Mouse (Mus musculus) heart, embryonic 12.5 days (tissue): Measurements from ENCODE around the gene Ncf4. TPM values are rescaled to one million over a fixed set of nuclear protein-coding genes. Genes with fewer than 3 reads are reported as not detected.
"Not testable (repeated sequence)": the region's sequence is repeated elsewhere in the genome, so short reads cannot be mapped to it uniquely, and the experiment has no call there.

Experiments
- ATAC-seq: fragments of 200-750 bp; cut with Nextera tagmentation; 2 replicates; pipeline ENCODE4 v1.8.0; 2017; ENCODE audit warnings: moderate TSS enrichment, moderate library complexity; ENCODE audit not compliant: insufficient number of reproducible peaks, low FRiP score
- H3K27ac ChIP-seq: fragments of 300-500 bp; sonication (generic); 2 replicates; pipeline ENCODE4 v1.5.1; 2016; ENCODE audit warnings: mild to moderate bottlenecking, moderate library complexity; ENCODE audit not compliant: poor library complexity, severe bottlenecking
- H3K27me3 ChIP-seq: fragments of 300-500 bp; sonication (generic); replicated peaks from 2 replicates; pipeline ENCODE4 v1.6.1; 2016; ENCODE audit warnings: mild to moderate bottlenecking, moderate library complexity
- H3K36me3 ChIP-seq: fragments of 300-500 bp; sonication (generic); 2 replicates; pipeline ENCODE4 v1.6.1; 2016; ENCODE audit warnings: mild to moderate bottlenecking, moderate library complexity
- H3K4me1 ChIP-seq: fragments of 300-500 bp; sonication (generic); replicated peaks from 2 replicates; pipeline ENCODE4 v1.6.1; 2016; ENCODE audit warnings: mild to moderate bottlenecking
- H3K4me2 ChIP-seq: fragments of 300-500 bp; sonication (generic); 2 replicates; pipeline ENCODE4 v1.6.1; 2016; ENCODE audit warnings: mild to moderate bottlenecking, moderate library complexity
- H3K4me3 ChIP-seq: fragments of 300-500 bp; sonication (generic); 2 replicates; pipeline ENCODE4 v1.5.1; 2016; ENCODE audit warnings: mild to moderate bottlenecking
- H3K9ac ChIP-seq: fragments of 300-500 bp; sonication (generic); 2 replicates; pipeline ENCODE4 v1.6.1; 2016; ENCODE audit warnings: mild to moderate bottlenecking, moderate library complexity
- H3K9me3 ChIP-seq: fragments of 300-500 bp; sonication (generic); replicated peaks from 2 replicates; pipeline ENCODE4 v1.6.1; 2016; ENCODE audit warnings: mild to moderate bottlenecking, moderate library complexity
- WGBS: fragments of 180-500 bp; shearing (Covaris S2); methylation state at CpG from one replicate; pipeline ENCODE4 v1.1.7; 2016; 5-methylcytosine and 5-hydroxymethylcytosine counted together
- polyA plus RNA-seq: library from polyadenylated mRNA; unstranded; fragments of >200 nt; fragmentation: Nextera tagmentation; extraction: Ambion mirVana; gene quantifications from 2 replicates; pipeline ENCODE4 v1.2.1, GENCODE M21; 2016

The Ncf4 gene
- polyA plus RNA-seq, 1 experiment from 2014 or later = 13.7 TPM

- no peak overlapping the region for H3K4me3 ChIP-seq
- H3K27ac ChIP-seq = no peak overlapping the region
- no peaks in the 10 kb centered on the region for H3K9me3 ChIP-seq
- 0 out of 2 replicates have a peak, but pooled peaks cover 2% of the 10 kb centered on the region for H3K27me3 ChIP-seq
- no peak for ATAC-seq
- 81% methylated on average over 5 of the region's 5 CpGs for WGBS
- no peaks in the 10 kb centered on the region for H3K36me3 ChIP-seq
- H3K4me1 ChIP-seq = peaks cover 13% of the 10 kb centered on the region; the same call in 1 of the 2 replicates
- H3K9ac ChIP-seq = no peak overlapping the region
- no peak overlapping the region for H3K4me2 ChIP-seq
These were observed 43.3 kb downstream of the Ncf4 start for GRCm38 (mm10) chr15:78287941-78288340.

GRCm38 (mm10) chr15:78289775-78290174 lies 45.2 kb downstream of the Ncf4 start:
- H3K36me3 ChIP-seq, H3K27ac ChIP-seq, H3K4me2 ChIP-seq, H3K27me3 ChIP-seq, H3K4me3 ChIP-seq, H3K9me3 ChIP-seq, ATAC-seq, H3K9ac ChIP-seq: not testable (repeated sequence)
- WGBS = 52% methylated on average over 5 of the region's 5 CpGs
- peaks cover 18% of the 10 kb centered on the region; the same call in 1 of the 2 replicates for H3K4me1 ChIP-seq

- not testable (repeated sequence) for H3K4me3 ChIP-seq, H3K9ac ChIP-seq, H3K27ac ChIP-seq, H3K36me3 ChIP-seq, H3K9me3 ChIP-seq, H3K27me3 ChIP-seq, H3K4me2 ChIP-seq
- H3K4me1 ChIP-seq = peaks cover 12% of the 10 kb centered on the region; the same call in 1 of the 2 replicates
- 14% methylated on average over 2 of the region's 2 CpGs for WGBS
- ATAC-seq = peak; percentile 61; the same call in 1 of the 2 replicates
These were observed 48.6 kb downstream of the Ncf4 start for GRCm38 (mm10) chr15:78293228-78293627.

GRCm38 (mm10) chr15:78293716-78294115 lies 49.1 kb downstream of the Ncf4 start:
- Histone ChIP-seq H3K4me1 (peaks cover 8% of the 10 kb centered on the region; the same call in 1 of the 2 replicates), H3K27ac (no peak overlapping the region)
- ATAC-seq = no peak

GRCm38 (mm10) chr15:78298558-78298957 lies 54.0 kb downstream of the Ncf4 start:
- H3K4me3 ChIP-seq = no peak overlapping the region
- no peak overlapping the region for H3K27ac ChIP-seq
- 89% methylated on average over 1 of the region's 1 CpGs for WGBS
- ATAC-seq = no peak
- H3K36me3 ChIP-seq = no peaks in the 10 kb centered on the region
- H3K4me2 ChIP-seq = no peak overlapping the region
- H3K9me3 ChIP-seq = no peaks in the 10 kb centered on the region
- H3K27me3 ChIP-seq = no peaks in the 10 kb centered on the region
- H3K4me1 ChIP-seq = no peaks in the 10 kb centered on the region
- no peak overlapping the region for H3K9ac ChIP-seq

More at GRCm38 (mm10) chr15:78293716-78294115, 49.1 kb downstream of the Ncf4 start:
- Histone ChIP-seq H3K9me3 (no peaks in the 10 kb centered on the region), H3K27me3 (0 out of 2 replicates have a peak, but pooled peaks cover 2% of the 10 kb centered on the region), H3K9ac (no peak overlapping the region), H3K36me3 (no peaks in the 10 kb centered on the region), H3K4me3 (no peak overlapping the region), H3K4me2 (no peak overlapping the region)
- WGBS = 77% methylated on average over 4 of the region's 4 CpGs

- no peak for ATAC-seq
These were observed 55.0 kb downstream of the Ncf4 start for GRCm38 (mm10) chr15:78299641-78300040.

GRCm38 (mm10) chr15:78300773-78301172 lies 56.2 kb downstream of the Ncf4 start:
- Histone ChIP-seq H3K9me3 (no peaks in the 10 kb centered on the region), H3K4me1 (no peaks in the 10 kb centered on the region), H3K27ac (no peak overlapping the region), H3K9ac (no peak overlapping the region), H3K36me3 (no peaks in the 10 kb centered on the region), H3K27me3 (no peaks in the 10 kb centered on the region), H3K4me3 (no peak overlapping the region), H3K4me2 (no peak overlapping the region)
- ATAC-seq = no peak

More at GRCm38 (mm10) chr15:78299641-78300040, 55.0 kb downstream of the Ncf4 start:
- H3K4me3 ChIP-seq = no peak overlapping the region
- no peak overlapping the region for H3K4me2 ChIP-seq
- H3K27me3 ChIP-seq = no peaks in the 10 kb centered on the region
- H3K36me3 ChIP-seq = no peaks in the 10 kb centered on the region
- H3K9me3 ChIP-seq = no peaks in the 10 kb centered on the region
- WGBS = 68% methylated on average over 3 of the region's 3 CpGs
- H3K27ac ChIP-seq = no peak overlapping the region
- no peaks in the 10 kb centered on the region for H3K4me1 ChIP-seq
- H3K9ac ChIP-seq = no peak overlapping the region

GRCm38 (mm10) chr15:78302718-78303117 lies 58.1 kb downstream of the Ncf4 start:
- no peak overlapping the region for H3K4me2 ChIP-seq
- no peak overlapping the region for H3K9ac ChIP-seq
- H3K9me3 ChIP-seq = no peaks in the 10 kb centered on the region
- whole genome bisulfite sequencing = 100% methylated on average over 4 of the region's 4 CpGs
- H3K36me3 ChIP-seq = no peaks in the 10 kb centered on the region
- H3K27me3 ChIP-seq = no peaks in the 10 kb centered on the region
- H3K27ac ChIP-seq = no peak overlapping the region
- no peak overlapping the region for H3K4me3 ChIP-seq
- no peak for ATAC-seq
- H3K4me1 ChIP-seq = no peaks in the 10 kb centered on the region

- WGBS = 85% methylated on average over 6 of the region's 6 CpGs
- H3K4me2 ChIP-seq = no peak overlapping the region
- H3K36me3 ChIP-seq = no peaks in the 10 kb centered on the region
- H3K27me3 ChIP-seq = no peaks in the 10 kb centered on the region
- H3K27ac ChIP-seq = no peak overlapping the region
- no peak overlapping the region for H3K9ac ChIP-seq
- no peaks in the 10 kb centered on the region for H3K9me3 ChIP-seq
- no peak overlapping the region for H3K4me3 ChIP-seq
- H3K4me1 ChIP-seq = no peaks in the 10 kb centered on the region
- no peak for ATAC-seq
These were observed 59.1 kb downstream of the Ncf4 start for GRCm38 (mm10) chr15:78303665-78304233.

GRCm38 (mm10) chr15:78305341-78305933 lies 60.8 kb downstream of the Ncf4 start, which contains the start of gene Csf2rb2:
TSS of gene Csf2rb2 (minus strand) at chr15:78305721.
- no peak for ATAC-seq
- no peak within 1 kb of the TSS for H3K27ac ChIP-seq
- 64% methylated on average over 10 of the region's 10 CpGs for WGBS

GRCm38 (mm10) chr15:78309865-78310264 lies 65.3 kb downstream of the Ncf4 start:
- Histone ChIP-seq H3K27me3 (no peaks in the 10 kb centered on the region), H3K4me2 (no peak overlapping the region), H3K9ac (no peak overlapping the region), H3K27ac (no peak overlapping the region), H3K36me3 (no peaks in the 10 kb centered on the region), H3K4me3 (no peak overlapping the region), H3K4me1 (peaks cover 8% of the 10 kb centered on the region), H3K9me3 (no peaks in the 10 kb centered on the region)
- no peak for ATAC-seq
- WGBS = 16% methylated on average over 5 of the region's 5 CpGs

More at GRCm38 (mm10) chr15:78305341-78305933, 60.8 kb downstream of the Ncf4 start, which contains the start of gene Csf2rb2:
- Histone ChIP-seq H3K9ac (no peak within 1 kb of the TSS), H3K4me1 (peaks cover 5% of the 10 kb centered on the region; the same call in 1 of the 2 replicates), H3K27me3 (no peaks in the 10 kb centered on the region), H3K4me3 (no peak within 1 kb of the TSS), H3K36me3 (no peaks in the 10 kb centered on the region), H3K4me2 (no peak within 1 kb of the TSS), H3K9me3 (no peaks in the 10 kb centered on the region)
